Mouse (Mus musculus) lung, adult 2 months (tissue): Measurements from ENCODE around the gene Cdc20b.

Experiments
- CTCF ChIP-seq: fragments of 200-500 bp; IDR thresholded peaks from 2 replicates; pipeline ENCODE4 v1.5.1; 2011; ENCODE audit warnings: mild to moderate bottlenecking, low read length, control low read depth; ENCODE audit not compliant: insufficient read depth
- POLR2A ChIP-seq: fragments of 200-500 bp; IDR thresholded peaks from 2 replicates; pipeline ENCODE4 v1.6.1; 2011; ENCODE audit warnings: low read depth, mild to moderate bottlenecking, control low read depth, low read length, borderline replicate concordance; ENCODE audit errors: extremely low read depth

DNA sequence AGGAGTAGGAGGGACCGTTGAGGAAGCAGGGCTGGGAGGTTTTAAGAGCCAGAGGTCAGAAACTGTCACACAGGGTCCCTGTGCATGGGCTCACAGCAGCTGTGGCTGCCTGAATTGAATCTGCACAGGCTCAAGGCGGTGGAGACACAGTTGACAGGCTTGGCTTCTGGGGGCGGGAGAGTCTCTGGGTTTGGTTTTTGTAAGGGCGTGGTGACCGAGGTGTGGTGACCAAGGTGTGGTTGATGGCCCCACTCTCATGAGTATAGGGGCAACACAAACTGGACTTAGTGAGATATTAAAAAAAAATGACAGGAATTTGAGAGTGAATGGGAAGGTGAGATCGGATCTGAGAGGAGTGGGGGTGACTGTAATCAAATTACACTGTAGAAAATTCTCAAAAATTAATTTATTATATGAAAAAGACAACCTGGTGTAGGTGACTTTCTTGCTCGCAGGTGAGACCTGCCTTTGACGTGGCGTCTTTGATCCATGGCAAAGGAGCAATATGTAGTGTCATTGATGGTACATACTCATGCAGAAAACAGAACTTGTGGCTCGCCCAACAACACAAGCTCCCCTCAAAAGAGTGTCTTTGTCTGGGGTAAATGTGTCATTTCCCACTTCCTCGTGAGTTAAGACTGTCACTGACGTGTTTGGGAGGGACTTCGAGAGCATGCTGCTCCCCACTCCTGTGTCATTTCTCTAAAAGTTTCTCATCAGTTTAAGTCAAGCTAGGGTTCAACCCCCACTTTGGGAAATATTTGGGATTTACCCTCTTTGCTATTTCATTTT is 52.5 kb downstream of the Cdc20b start:
- TF ChIP-seq CTCF, result no peak
- TF ChIP-seq POLR2A, result no peak
